Mouse (Mus musculus): ENCODE results near the gene Aox1. TPM values are rescaled to one million over a fixed set of nuclear protein-coding genes. Genes with fewer than 3 reads are reported as not detected.
A peak's percentile ranks its signal among the peaks of the same experiment; 100 is the strongest.
"Not testable (repeated sequence)": the region's sequence is repeated elsewhere in the genome, so short reads cannot be mapped to it uniquely, and the experiment has no call there.

The Aox1 gene
- polyA plus RNA-seq, 1 experiment from 2014 or later = not detected

DNA sequence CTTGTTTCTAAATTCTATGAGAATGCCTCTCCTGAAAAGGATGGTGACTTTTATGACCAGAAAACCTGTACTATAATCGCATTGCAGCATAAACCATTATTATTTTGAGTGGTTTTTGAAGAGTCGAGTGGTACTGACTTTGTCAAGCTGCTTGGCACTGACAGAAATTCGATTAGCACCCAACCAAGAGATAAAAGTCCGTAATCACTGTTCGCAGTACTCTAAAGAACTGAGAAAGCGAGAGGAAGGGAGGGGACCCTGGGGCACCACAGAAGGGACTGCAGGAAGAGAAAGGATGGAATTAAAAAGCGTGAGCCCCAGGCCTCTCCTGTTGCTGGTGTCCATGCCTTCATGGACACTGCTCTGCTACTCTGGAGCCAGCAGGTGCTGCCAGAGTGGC lies 2.0 kb upstream of the Aox1 start:
- H3K27ac ChIP-seq (replicated peaks; ENCODE audit: low read depth, low read length) = no peak overlapping the region
- no peaks in the 10 kb centered on the region for H3K4me1 ChIP-seq (ENCODE audit: control insufficient read depth, insufficient read depth, low read length)
- WGBS = 81% methylated on average over 7 of the region's 7 CpGs
- DNase-seq (ENCODE audit: low spot score) (no peak), ATAC-seq (replicated peaks; ENCODE audit: insufficient number of reproducible peaks, low FRiP score, low TSS enrichment, low read depth) (no peak)
- H3K9me3 ChIP-seq (replicated peaks; ENCODE audit: control insufficient read depth, low read length) = no peaks in the 10 kb centered on the region
- no peak overlapping the region for H3K9ac ChIP-seq (replicated peaks; ENCODE audit: low read length)
- no peaks in the 10 kb centered on the region for H3K27me3 ChIP-seq (ENCODE audit: control insufficient read depth, insufficient read depth, low read length)
- no peak overlapping the region for H3K4me2 ChIP-seq (ENCODE audit: low read depth, low read length)
- no peak overlapping the region for H3K4me3 ChIP-seq (ENCODE audit: low read depth, low read length)
- H3K36me3 ChIP-seq (replicated peaks; ENCODE audit: control insufficient read depth, insufficient read depth, low read depth, low read length) = no peaks in the 10 kb centered on the region; the same call in 1 of the 2 replicates

DNA sequence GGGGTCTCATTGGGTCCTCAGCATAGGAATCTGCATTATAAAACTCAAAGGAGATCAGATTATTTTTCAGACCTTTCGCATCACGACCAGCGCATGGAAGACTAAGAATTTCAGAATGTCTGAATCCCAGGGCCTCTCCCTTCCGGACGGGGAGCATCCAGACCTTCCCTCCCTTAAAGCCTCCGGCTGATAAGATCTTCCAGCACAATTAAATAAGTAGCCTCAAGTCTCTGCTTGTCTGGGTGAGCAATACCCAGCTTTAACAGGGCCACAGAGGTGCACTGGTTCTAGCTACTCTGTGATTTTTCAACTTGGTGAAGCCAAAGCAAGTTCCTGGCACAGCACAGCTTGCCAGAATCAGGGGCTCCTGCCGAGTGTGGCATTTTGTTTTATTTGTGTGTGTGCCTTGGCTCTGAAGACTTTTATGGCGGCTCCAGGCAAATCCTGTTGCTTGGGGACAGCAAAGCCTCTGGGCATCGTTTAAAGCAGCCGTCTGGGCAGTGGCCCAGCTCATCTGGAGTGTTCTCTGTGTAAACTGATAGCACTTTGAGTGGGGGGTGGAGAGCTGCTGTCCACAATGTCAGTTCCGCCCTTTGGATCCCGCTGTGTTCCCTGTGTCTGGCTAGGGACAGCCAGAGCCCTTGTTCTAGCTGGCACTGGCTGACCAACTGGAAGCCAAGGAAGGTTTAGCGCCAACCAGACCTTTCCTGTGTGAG lies 583 bp downstream of the Aox1 start:
- no peaks in the 10 kb centered on the region for H3K27me3 ChIP-seq (ENCODE audit: control insufficient read depth, insufficient read depth, low read length)
- H3K36me3 ChIP-seq (replicated peaks; ENCODE audit: control insufficient read depth, insufficient read depth, low read depth, low read length) = no peaks in the 10 kb centered on the region
- H3K4me3 ChIP-seq (ENCODE audit: low read depth, low read length) = peak overlapping the region; percentile 17; the same call in 1 of the 2 replicates
- H3K27ac ChIP-seq (replicated peaks; ENCODE audit: low read depth, low read length) = no peak overlapping the region
- DNase-seq (ENCODE audit: low spot score) (peak; percentile 14), ATAC-seq (replicated peaks; ENCODE audit: insufficient number of reproducible peaks, low FRiP score, low TSS enrichment, low read depth) (no peak)
- H3K4me1 ChIP-seq (ENCODE audit: control insufficient read depth, insufficient read depth, low read length) = no peaks in the 10 kb centered on the region
- H3K9me3 ChIP-seq (replicated peaks; ENCODE audit: control insufficient read depth, low read length) = no peaks in the 10 kb centered on the region
- no peak overlapping the region for H3K9ac ChIP-seq (replicated peaks; ENCODE audit: low read length)
- H3K4me2 ChIP-seq (ENCODE audit: low read depth, low read length) = peak overlapping the region; percentile 38
- 25% methylated on average over 13 of the region's 13 CpGs for WGBS

DNA sequence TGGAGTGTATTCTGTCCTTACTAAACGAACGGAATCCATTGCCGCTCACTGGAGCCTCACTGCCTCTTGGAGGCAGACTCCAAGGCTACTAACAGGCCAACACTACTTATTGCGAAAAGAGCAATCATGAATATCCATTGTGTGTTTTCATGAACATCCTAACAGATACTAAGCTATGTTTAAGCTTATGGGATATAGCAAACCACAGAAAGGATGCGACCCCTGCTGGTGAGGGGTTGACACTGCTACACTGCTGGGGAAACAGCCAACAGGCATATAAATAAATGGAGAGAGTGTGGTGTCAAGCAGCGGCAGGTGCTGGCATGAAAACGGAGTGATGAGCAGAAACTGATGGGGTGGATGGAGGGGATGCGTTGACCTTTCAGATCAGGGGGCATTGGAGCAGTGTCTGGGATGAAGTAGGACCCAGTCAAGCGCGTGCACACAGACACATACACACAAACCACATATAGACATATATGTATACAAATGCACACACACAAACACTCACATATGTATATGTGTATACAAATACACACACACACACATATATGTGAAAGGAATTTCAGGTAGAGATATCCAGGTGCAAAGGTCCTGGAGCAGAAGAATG lies 1.5 kb downstream of the Aox1 start:
- Histone ChIP-seq H3K4me1 (ENCODE audit: control insufficient read depth, insufficient read depth, low read length) (no peaks in the 10 kb centered on the region), H3K27me3 (ENCODE audit: control insufficient read depth, insufficient read depth, low read length) (no peaks in the 10 kb centered on the region)
- 59% methylated on average over 10 of the region's 10 CpGs for WGBS

DNA sequence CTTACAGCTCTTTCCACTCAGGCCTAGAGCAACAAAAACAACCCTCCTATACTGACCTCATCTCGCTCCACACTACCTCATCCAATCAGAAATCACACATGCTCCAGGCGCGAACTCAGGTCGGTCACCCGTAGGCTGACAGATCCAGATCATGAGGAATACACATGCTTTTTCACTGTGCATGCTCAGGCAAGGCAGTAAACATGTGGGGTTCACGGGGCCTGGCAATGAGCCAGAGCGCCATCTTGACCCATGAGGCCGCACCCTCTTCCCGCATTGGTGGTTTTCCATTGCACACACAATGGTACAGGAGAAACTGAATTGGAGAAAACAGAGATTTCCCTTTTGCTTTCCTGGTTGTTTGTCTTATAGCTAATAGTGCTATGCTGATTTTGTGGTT lies 7.6 kb downstream of the Aox1 start:
- not testable (repeated sequence) for H3K27me3 ChIP-seq (ENCODE audit: control insufficient read depth, insufficient read depth, low read length); H3K4me1 ChIP-seq (ENCODE audit: control insufficient read depth, insufficient read depth, low read length); H3K27ac ChIP-seq (replicated peaks; ENCODE audit: low read depth, low read length); H3K4me3 ChIP-seq (ENCODE audit: low read depth, low read length); DNase-seq (ENCODE audit: low spot score); ATAC-seq (replicated peaks; ENCODE audit: insufficient number of reproducible peaks, low FRiP score, low TSS enrichment, low read depth); H3K36me3 ChIP-seq (replicated peaks; ENCODE audit: control insufficient read depth, insufficient read depth, low read depth, low read length); H3K4me2 ChIP-seq (ENCODE audit: low read depth, low read length); H3K9me3 ChIP-seq (replicated peaks; ENCODE audit: control insufficient read depth, low read length); H3K9ac ChIP-seq (replicated peaks; ENCODE audit: low read length)
- WGBS = 93% methylated on average over 9 of the region's 9 CpGs

More for the DNA sequence above, 1.5 kb downstream of the Aox1 start:
- H3K9ac ChIP-seq (replicated peaks; ENCODE audit: low read length) = no peak overlapping the region
- DNase-seq (ENCODE audit: low spot score) (peak; percentile 82), ATAC-seq (replicated peaks; ENCODE audit: insufficient number of reproducible peaks, low FRiP score, low TSS enrichment, low read depth) (0 out of 2 replicates have a peak, but pooled peaks have one; percentile 56)
- H3K4me3 ChIP-seq (ENCODE audit: low read depth, low read length) = no peak overlapping the region
- no peaks in the 10 kb centered on the region for H3K9me3 ChIP-seq (replicated peaks; ENCODE audit: control insufficient read depth, low read length)
- no peak overlapping the region for H3K27ac ChIP-seq (replicated peaks; ENCODE audit: low read depth, low read length)
- no peak overlapping the region for H3K4me2 ChIP-seq (ENCODE audit: low read depth, low read length)
- H3K36me3 ChIP-seq (replicated peaks; ENCODE audit: control insufficient read depth, insufficient read depth, low read depth, low read length) = no peaks in the 10 kb centered on the region

DNA sequence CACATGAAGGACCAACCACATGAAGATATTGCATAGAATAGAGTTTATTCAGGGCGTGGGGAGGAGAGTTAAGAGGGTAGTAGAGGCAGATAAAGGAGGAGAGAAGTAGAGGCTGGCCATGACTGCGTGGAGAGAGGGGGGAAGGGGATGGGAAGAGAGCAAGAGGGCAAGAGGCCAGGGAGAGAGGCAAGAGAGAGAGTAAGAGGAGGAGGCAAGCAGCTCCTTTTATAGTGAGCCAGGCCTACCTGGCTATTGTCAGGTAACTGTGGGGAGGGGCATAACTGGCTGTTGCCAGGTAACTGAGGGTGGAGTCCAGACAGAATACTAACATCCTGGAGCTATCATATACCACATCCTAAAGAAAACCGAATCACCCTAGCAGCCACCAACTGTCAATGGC lies 15.3 kb downstream of the Aox1 start:
- Histone ChIP-seq H3K27me3 (ENCODE audit: control insufficient read depth, insufficient read depth, low read length) (no peaks in the 10 kb centered on the region), H3K9me3 (replicated peaks; ENCODE audit: control insufficient read depth, low read length) (no peaks in the 10 kb centered on the region), H3K9ac (replicated peaks; ENCODE audit: low read length) (no peak overlapping the region), H3K4me2 (ENCODE audit: low read depth, low read length) (no peak overlapping the region), H3K36me3 (replicated peaks; ENCODE audit: control insufficient read depth, insufficient read depth, low read depth, low read length) (no peaks in the 10 kb centered on the region), H3K4me1 (ENCODE audit: control insufficient read depth, insufficient read depth, low read length) (no peaks in the 10 kb centered on the region), H3K27ac (replicated peaks; ENCODE audit: low read depth, low read length) (no peak overlapping the region), H3K4me3 (ENCODE audit: low read depth, low read length) (no peak overlapping the region)
- 65% methylated on average over 3 of the region's 3 CpGs for WGBS
- DNase-seq (ENCODE audit: low spot score) (no peak), ATAC-seq (replicated peaks; ENCODE audit: insufficient number of reproducible peaks, low FRiP score, low TSS enrichment, low read depth) (no peak)

DNA sequence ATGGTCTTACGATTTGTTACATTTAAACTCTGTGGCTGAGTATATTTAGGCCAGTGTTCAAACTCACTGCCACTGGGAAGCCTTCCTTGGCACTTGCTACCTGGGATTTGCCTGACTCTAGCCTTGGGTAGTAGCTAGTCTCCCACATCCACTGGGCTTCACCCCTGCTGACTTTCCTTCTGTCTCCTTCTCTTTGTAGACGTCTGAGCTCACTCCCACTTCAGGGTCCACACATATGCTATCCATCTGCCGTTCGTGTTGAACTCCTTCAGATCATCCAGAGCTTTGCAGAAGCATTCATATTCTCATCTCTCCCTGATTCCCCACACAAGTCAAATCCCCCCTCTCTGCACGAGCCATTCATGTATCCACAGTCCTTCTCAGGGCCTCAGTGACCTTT lies 15.8 kb downstream of the Aox1 start:
- no peak for ATAC-seq (replicated peaks; ENCODE audit: insufficient number of reproducible peaks, low FRiP score, low TSS enrichment, low read depth)
- Histone ChIP-seq H3K4me1 (ENCODE audit: control insufficient read depth, insufficient read depth, low read length) (no peaks in the 10 kb centered on the region), H3K36me3 (replicated peaks; ENCODE audit: control insufficient read depth, insufficient read depth, low read depth, low read length) (no peaks in the 10 kb centered on the region), H3K4me3 (ENCODE audit: low read depth, low read length) (no peak overlapping the region), H3K4me2 (ENCODE audit: low read depth, low read length) (no peak overlapping the region), H3K9me3 (replicated peaks; ENCODE audit: control insufficient read depth, low read length) (no peaks in the 10 kb centered on the region), H3K9ac (replicated peaks; ENCODE audit: low read length) (no peak overlapping the region), H3K27ac (replicated peaks; ENCODE audit: low read depth, low read length) (no peak overlapping the region), H3K27me3 (ENCODE audit: control insufficient read depth, insufficient read depth, low read length) (no peaks in the 10 kb centered on the region)
- no peak for DNase-seq (ENCODE audit: low spot score)
- 63% methylated on average over 5 of the region's 5 CpGs for WGBS

DNA sequence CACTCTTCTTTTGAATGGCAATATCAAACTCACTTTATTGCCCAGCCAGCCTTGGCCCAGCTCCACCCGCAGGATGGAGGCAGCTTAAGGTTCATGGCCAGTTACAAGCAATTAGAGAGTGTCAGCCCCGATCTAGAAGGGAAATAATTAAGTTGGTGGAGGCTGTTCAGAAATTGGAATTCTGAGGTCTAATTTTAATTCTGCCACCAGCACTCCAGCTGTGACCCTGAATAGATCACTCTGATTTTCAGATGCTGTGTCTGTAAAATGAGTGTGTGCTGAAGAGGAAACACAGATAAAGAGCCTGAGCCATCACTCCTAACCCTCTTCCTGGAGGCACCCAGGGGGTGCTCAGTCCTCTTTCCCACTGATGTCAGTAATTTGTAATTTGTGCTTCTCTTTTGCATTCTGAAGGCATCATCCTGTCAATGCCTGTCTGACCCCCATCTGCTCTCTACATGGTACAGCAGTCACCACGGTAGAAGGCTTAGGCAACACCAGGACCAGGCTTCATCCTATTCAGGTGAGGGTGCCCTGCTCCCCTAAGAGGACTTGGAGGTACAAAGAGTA lies 17.1 kb downstream of the Aox1 start:
- no peak overlapping the region for H3K9ac ChIP-seq (replicated peaks; ENCODE audit: low read length)
- H3K27me3 ChIP-seq (ENCODE audit: control insufficient read depth, insufficient read depth, low read length) = no peaks in the 10 kb centered on the region
- no peak overlapping the region for H3K4me2 ChIP-seq (ENCODE audit: low read depth, low read length)
- H3K27ac ChIP-seq (replicated peaks; ENCODE audit: low read depth, low read length) = no peak overlapping the region
- ATAC-seq (replicated peaks; ENCODE audit: insufficient number of reproducible peaks, low FRiP score, low TSS enrichment, low read depth) (no peak), DNase-seq (ENCODE audit: low spot score) (no peak)
- 63% methylated on average over 3 of the region's 3 CpGs for WGBS
- H3K4me1 ChIP-seq (ENCODE audit: control insufficient read depth, insufficient read depth, low read length) = no peaks in the 10 kb centered on the region
- no peaks in the 10 kb centered on the region for H3K9me3 ChIP-seq (replicated peaks; ENCODE audit: control insufficient read depth, low read length)
- no peak overlapping the region for H3K4me3 ChIP-seq (ENCODE audit: low read depth, low read length)
- no peaks in the 10 kb centered on the region for H3K36me3 ChIP-seq (replicated peaks; ENCODE audit: control insufficient read depth, insufficient read depth, low read depth, low read length)

DNA sequence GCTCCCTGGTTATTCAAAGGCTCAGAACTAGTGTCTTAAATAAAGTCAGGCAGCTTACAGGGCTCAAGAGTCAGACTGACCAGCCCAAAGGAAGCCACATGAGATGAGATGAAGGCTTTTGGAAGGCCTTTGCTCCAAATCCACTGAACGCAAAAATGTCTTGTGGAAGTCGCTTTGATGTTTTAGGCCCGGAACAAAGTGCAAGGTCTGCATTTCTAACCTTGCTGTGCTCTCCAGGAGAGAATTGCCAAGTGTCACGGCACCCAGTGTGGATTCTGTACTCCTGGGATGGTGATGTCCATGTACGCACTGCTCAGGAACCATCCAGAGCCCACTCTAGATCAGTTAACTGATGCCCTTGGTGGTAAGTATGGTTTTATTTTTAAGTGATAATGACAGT lies 19.4 kb downstream of the Aox1 start:
- no peak overlapping the region for H3K4me2 ChIP-seq (ENCODE audit: low read depth, low read length)
- H3K27ac ChIP-seq (replicated peaks; ENCODE audit: low read depth, low read length) = no peak overlapping the region
- H3K27me3 ChIP-seq (ENCODE audit: control insufficient read depth, insufficient read depth, low read length) = no peaks in the 10 kb centered on the region
- no peaks in the 10 kb centered on the region for H3K36me3 ChIP-seq (replicated peaks; ENCODE audit: control insufficient read depth, insufficient read depth, low read depth, low read length)
- no peak for DNase-seq (ENCODE audit: low spot score)
- no peak for ATAC-seq (replicated peaks; ENCODE audit: insufficient number of reproducible peaks, low FRiP score, low TSS enrichment, low read depth)
- no peak overlapping the region for H3K4me3 ChIP-seq (ENCODE audit: low read depth, low read length)
- no peak overlapping the region for H3K9ac ChIP-seq (replicated peaks; ENCODE audit: low read length)
- 85% methylated on average over 5 of the region's 5 CpGs for WGBS
- no peaks in the 10 kb centered on the region for H3K4me1 ChIP-seq (ENCODE audit: control insufficient read depth, insufficient read depth, low read length)
- H3K9me3 ChIP-seq (replicated peaks; ENCODE audit: control insufficient read depth, low read length) = no peaks in the 10 kb centered on the region

Data from embryonic facial prominence, embryonic 11.5 days (tissue).